In the genomic region with DNA sequence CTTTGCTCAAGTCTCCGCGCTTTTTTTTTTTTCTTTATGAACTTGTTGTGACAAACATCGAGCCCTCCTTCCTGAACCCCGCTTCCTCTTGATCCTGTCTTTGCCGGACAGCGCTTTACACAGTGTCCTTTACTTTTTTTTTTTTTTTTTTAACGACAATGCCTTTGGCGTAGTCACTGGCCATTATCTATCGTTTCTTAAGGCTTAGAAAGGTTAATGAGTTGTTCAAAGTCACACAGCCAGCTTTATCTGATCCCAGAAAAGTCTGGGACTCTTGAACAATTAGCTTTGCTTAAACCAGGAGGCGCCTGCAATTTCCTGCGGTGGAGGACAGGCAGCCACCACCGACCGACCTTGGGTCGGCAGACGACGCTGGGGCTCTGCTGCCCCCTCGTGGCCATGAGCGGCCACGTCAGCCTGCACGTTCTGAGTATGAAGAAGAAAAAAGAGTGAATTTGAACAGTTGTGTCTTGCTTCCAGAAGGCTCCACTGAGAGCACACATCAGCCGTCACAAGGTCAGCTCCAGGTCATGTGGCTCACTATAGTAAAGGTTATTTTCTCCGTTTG, we compare ENCODE assay signal across 8 mouse cellular contexts. TPM values are rescaled to one million over a fixed set of nuclear protein-coding genes. Genes with fewer than 3 reads are reported as not detected.
DNase-seq lines count a peak whose midpoint lies in the region; ATAC-seq and TF ChIP-seq lines count a peak whose summit lies in the region.

No protein-coding gene starts in this region.

- no peaks in the 10 kb centered on the region; the same call in 1 of the 2 replicates for H3K9me3 ChIP-seq in limb, embryonic 11.5 days (ENCODE audit: control insufficient read depth, low read length)
- H3K9me3 ChIP-seq in midbrain, embryonic 14.5 days (ENCODE audit: control insufficient read depth, low read length): no peaks in the 10 kb centered on the region

- DNase-seq in adrenal gland, adult 18-20 months (ENCODE audit: low spot score in 2 of 2): peak; percentile 89
- DNase-seq in gastrocnemius, postnatal 36 days: peak; percentile 63 to 73
- peak; percentile 47 for DNase-seq in kidney, adult 11 months
- peak; percentile 91 for DNase-seq in limb, embryonic 11.5 days (ENCODE audit: low spot score)
- peak; percentile 92 for DNase-seq in midbrain, embryonic 14.5 days
- DNase-seq in spleen, adult 2 months (ENCODE audit: low read depth in 1 of 2, low spot score in 2 of 2): peak in 1 of 2 experiments; percentile 44

- TF ChIP-seq CTCF in spleen, adult 2 months (IDR thresholded peaks at IDR 0.05; ENCODE audit: extremely low read depth, insufficient read depth, insufficient read length, insufficient replicate concordance): peak; percentile 91

- H3K4me2 ChIP-seq in limb, embryonic 11.5 days (ENCODE audit: low read depth, severe bottlenecking): peak overlapping the region; percentile 27; the same call in 1 of the 2 replicates
- H3K4me2 ChIP-seq in midbrain, embryonic 14.5 days (ENCODE audit: low read length): peak overlapping the region; percentile 18; the same call in 1 of the 2 replicates

- no peak overlapping the region for H3K4me3 ChIP-seq in limb, embryonic 11.5 days (ENCODE audit: low read depth, low read length)
- no peak overlapping the region for H3K4me3 ChIP-seq in midbrain, embryonic 14.5 days (replicated peaks; ENCODE audit: low read depth, low read length)
- no peak overlapping the region for H3K4me3 ChIP-seq in spleen, adult 2 months (ENCODE audit: extremely low read depth, insufficient read depth, insufficient read length)

- H3K27me3 ChIP-seq in limb, embryonic 11.5 days (ENCODE audit: control insufficient read depth, insufficient read depth, low read length): peaks cover 13% of the 10 kb centered on the region
- H3K27me3 ChIP-seq in midbrain, embryonic 14.5 days (ENCODE audit: control insufficient read depth, insufficient read depth, low read length): peaks cover 28% of the 10 kb centered on the region
- H3K27me3 ChIP-seq in spleen, adult 2 months (ENCODE audit: control insufficient read depth, insufficient read depth, low read length): no peaks in the 10 kb centered on the region

- intact Hi-C loops in gastrocnemius, postnatal 36 days (cut with DNase I): no loop called here

- no peaks in the 10 kb centered on the region for H3K36me3 ChIP-seq in limb, embryonic 11.5 days (ENCODE audit: control insufficient read depth, insufficient read depth, low read length)
- H3K36me3 ChIP-seq in midbrain, embryonic 14.5 days (ENCODE audit: control insufficient read depth, insufficient read depth, low read length): no peaks in the 10 kb centered on the region
- H3K36me3 ChIP-seq in spleen, adult 2 months (ENCODE audit: control insufficient read depth, insufficient read depth, low read length): no peaks in the 10 kb centered on the region

- TF ChIP-seq POLR2A in spleen, adult 2 months (IDR thresholded peaks at IDR 0.05; ENCODE audit: low read depth, low read length): no peak

- 6% methylated on average over 22 of the region's 22 CpGs for WGBS in limb, embryonic 11.5 days
- 7% methylated on average over 22 of the region's 22 CpGs for WGBS in midbrain, embryonic 14.5 days
- 5% methylated on average over 22 of the region's 22 CpGs for WGBS in spleen, adult 2 months

- H3K27ac ChIP-seq in limb, embryonic 11.5 days (replicated peaks; ENCODE audit: low read depth, low read length): no peak overlapping the region
- H3K27ac ChIP-seq in midbrain, embryonic 14.5 days (replicated peaks; ENCODE audit: low read depth, low read length): no peak overlapping the region
- H3K27ac ChIP-seq in spleen, adult 2 months (ENCODE audit: insufficient read depth, low read length): no peak overlapping the region

- H3K4me1 ChIP-seq in limb, embryonic 11.5 days (ENCODE audit: control insufficient read depth, insufficient read depth, low read length): no peaks in the 10 kb centered on the region
- no peaks in the 10 kb centered on the region for H3K4me1 ChIP-seq in midbrain, embryonic 14.5 days (ENCODE audit: control insufficient read depth, insufficient read depth, low read length)
- H3K4me1 ChIP-seq in spleen, adult 2 months (ENCODE audit: control insufficient read depth, insufficient read depth, insufficient read length): no peaks in the 10 kb centered on the region

- peak; percentile 92 for ATAC-seq in common myeloid progenitor, adult 5-6 weeks (replicated peaks; ENCODE audit: low read depth, poor library complexity, severe bottlenecking)
- ATAC-seq in limb, embryonic 11.5 days (ENCODE audit: insufficient number of reproducible peaks, low FRiP score, low TSS enrichment, low read depth): no peak
- no peak for ATAC-seq in midbrain, embryonic 14.5 days (ENCODE audit: low FRiP score, low TSS enrichment)
- ATAC-seq in erythroid progenitor cell, adult 5-6 weeks (replicated peaks; ENCODE audit: low FRiP score, poor library complexity, severe bottlenecking): no peak

- no peak overlapping the region for H3K9ac ChIP-seq in limb, embryonic 11.5 days (ENCODE audit: low read length)
- no peak overlapping the region for H3K9ac ChIP-seq in midbrain, embryonic 14.5 days (replicated peaks; ENCODE audit: low read length)

RNA-seq across cellular contexts. Expression of gene Tbx3, which starts 42.3 kb away (rescaled TPM):
- total RNA-seq in adrenal gland, adult 18-20 months (2021): 100 to 1,000 TPM; 298 to 307 TPM
- not detected in 2 replicates for total RNA-seq in common myeloid progenitor, adult 5-6 weeks (2017)
- 1 to 10 TPM; 2.6 to 4.4 TPM for total RNA-seq in gastrocnemius, postnatal 36 days (2021)
- 42.6 and 52.2 TPM in 2 replicates for polyA plus RNA-seq in limb, embryonic 11.5 days (2014; fragmentation: Nextera tagmentation; extraction: Ambion mirVana)
- polyA plus RNA-seq in midbrain, embryonic 14.5 days (2014; fragmentation: Nextera tagmentation; extraction: Ambion mirVana): 0.39 and 2.4 TPM in 2 replicates
- polyA plus RNA-seq in spleen, adult 2 months (2012; rRNA removed): 0.88 and 4.8 TPM in 2 replicates
- total RNA-seq in erythroid progenitor cell, adult 5-6 weeks (2015; ENCODE audit: low replicate concordance): not detected in 2 replicates
- total RNA-seq in erythroid progenitor cell, adult 5-6 weeks (2017; ENCODE audit: low replicate concordance): not detected in 2 replicates

Comparison
In these comparisons a context has a peak if more than half of its experiments do, and no peak if none do; other contexts are left out.
1. RNA of gene Tbx3, which starts 42.3 kb away (total RNA-seq): 298 to 307 TPM in adrenal gland, adult 18-20 months; 2.6 to 4.4 TPM in gastrocnemius, postnatal 36 days, not detected in common myeloid progenitor, adult 5-6 weeks and not detected in erythroid progenitor cell, adult 5-6 weeks; every median in the first group is over 10 times any median in the second.